ENCODE assay signal across 8 mouse cellular contexts in the genomic region with DNA sequence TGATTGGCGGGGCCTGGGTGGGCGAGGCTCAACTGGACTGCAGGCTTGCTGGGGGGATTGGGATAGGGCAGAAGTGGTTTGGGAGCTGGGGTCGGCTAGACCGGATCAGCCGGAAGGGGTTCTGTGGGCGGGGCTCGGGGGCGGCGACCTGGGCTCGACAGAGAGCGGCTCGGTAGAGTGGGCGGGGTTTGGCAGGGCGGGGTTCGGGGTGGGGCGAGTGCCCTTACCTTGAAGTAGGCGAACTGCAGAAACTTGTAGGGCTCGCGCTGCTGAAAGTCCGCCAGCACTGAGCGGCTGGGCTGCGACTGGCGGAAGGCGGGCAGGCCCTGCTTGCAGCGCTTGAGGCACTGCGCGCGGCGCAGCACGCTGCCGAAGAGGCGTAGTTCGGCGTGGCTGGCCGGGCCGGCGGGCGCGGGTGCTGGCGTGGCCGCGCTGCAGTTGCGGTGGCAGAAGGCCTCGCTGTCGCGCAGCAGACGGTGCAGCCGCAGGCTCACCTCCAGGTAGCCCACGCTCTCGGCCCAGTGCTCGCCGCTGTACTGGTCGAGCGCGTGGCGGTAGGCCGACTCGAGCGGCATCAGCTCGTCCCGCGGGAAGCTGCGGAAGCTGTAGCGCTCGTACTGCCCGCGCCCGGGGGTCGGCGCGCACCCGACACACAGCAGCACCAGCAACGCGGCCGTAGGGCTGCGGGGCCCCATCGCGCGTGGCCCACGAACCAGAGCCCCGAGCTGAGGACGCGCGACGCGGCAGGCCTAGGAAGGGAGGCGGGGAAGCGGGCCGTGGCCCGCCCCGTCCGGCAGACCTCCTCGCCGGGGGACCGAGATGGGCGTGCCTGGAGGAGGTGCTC. TPM values are rescaled to one million over a fixed set of nuclear protein-coding genes. Genes with fewer than 3 reads are reported as not detected.
DNase-seq lines count a peak whose midpoint lies in the region; ATAC-seq and TF ChIP-seq lines count a peak whose summit lies in the region.

Crtap (minus strand) TSS at position 771 of the 844 bp plus-strand sequence.

- H3K27ac ChIP-seq in intestine, embryonic 16.5 days (ENCODE audit: low read length): peak within 1 kb of the TSS; percentile 97
- H3K27ac ChIP-seq in liver, embryonic 11.5 days (ENCODE audit: low read depth, low read length): peak within 1 kb of the TSS; percentile 86
- H3K27ac ChIP-seq in stomach, postnatal 0 days (replicated peaks): peak within 1 kb of the TSS; percentile 92

- no peaks in the 10 kb centered on the region; the same call in 1 of the 2 replicates for H3K36me3 ChIP-seq in intestine, embryonic 16.5 days (ENCODE audit: control insufficient read depth, insufficient read depth, low read length)
- no peaks in the 10 kb centered on the region for H3K36me3 ChIP-seq in liver, embryonic 11.5 days (ENCODE audit: control insufficient read depth, insufficient read depth, low read length)
- H3K36me3 ChIP-seq in stomach, postnatal 0 days (ENCODE audit: control insufficient read depth, insufficient read depth, low read length): no peaks in the 10 kb centered on the region; the same call in 1 of the 2 replicates

- H3K4me3 ChIP-seq in intestine, embryonic 16.5 days (ENCODE audit: low read length): peak within 1 kb of the TSS; percentile 63
- H3K4me3 ChIP-seq in liver, embryonic 11.5 days (ENCODE audit: low read depth, low read length): peak within 1 kb of the TSS; percentile 85
- peak within 1 kb of the TSS; percentile 73 for H3K4me3 ChIP-seq in stomach, postnatal 0 days (ENCODE audit: low read depth, low read length)

- DNase-seq in B cell, adult 2 months: peak; percentile 69 to 71
- DNase-seq in adrenal gland, adult (ENCODE audit: inconsistent age in 2 of 2, low spot score in 1 of 2): peak; percentile 85 to 91
- DNase-seq in embryo, embryonic 11 days: peak; percentile 77
- peak; percentile 83 for DNase-seq in liver, embryonic 11.5 days (ENCODE audit: low spot score)
- DNase-seq in stomach, postnatal 0 days (ENCODE audit: low spot score): peak; percentile 88

- no peaks in the 10 kb centered on the region for H3K27me3 ChIP-seq in intestine, embryonic 16.5 days (replicated peaks; ENCODE audit: control insufficient read depth, insufficient read depth, low read length)
- H3K27me3 ChIP-seq in liver, embryonic 11.5 days (replicated peaks; ENCODE audit: control insufficient read depth, insufficient read depth, low read length): no peaks in the 10 kb centered on the region
- H3K27me3 ChIP-seq in stomach, postnatal 0 days (ENCODE audit: control insufficient read depth, insufficient read depth, low read length): no peaks in the 10 kb centered on the region

- no peak for TF ChIP-seq CTCF in stomach, postnatal 0 days (IDR thresholded peaks at IDR 0.05; ENCODE audit: low read depth)

- peak within 1 kb of the TSS; percentile 77 for H3K4me2 ChIP-seq in intestine, embryonic 16.5 days (ENCODE audit: low read depth, low read length)
- peak within 1 kb of the TSS; percentile 95 for H3K4me2 ChIP-seq in liver, embryonic 11.5 days
- H3K4me2 ChIP-seq in stomach, postnatal 0 days (replicated peaks; ENCODE audit: low read depth): peak within 1 kb of the TSS; percentile 86

- peaks cover 20% of the 10 kb centered on the region for H3K4me1 ChIP-seq in intestine, embryonic 16.5 days (ENCODE audit: control insufficient read depth, insufficient read depth, low read length)
- H3K4me1 ChIP-seq in liver, embryonic 11.5 days (replicated peaks; ENCODE audit: control insufficient read depth, insufficient read depth, low read length): peaks cover 9% of the 10 kb centered on the region
- H3K4me1 ChIP-seq in stomach, postnatal 0 days (replicated peaks; ENCODE audit: control insufficient read depth, insufficient read depth): no peaks in the 10 kb centered on the region

- ATAC-seq in granulocyte monocyte progenitor cell, adult 5-6 weeks (replicated peaks; ENCODE audit: poor library complexity, severe bottlenecking): peak; percentile 79
- ATAC-seq in intestine, embryonic 16.5 days: peak; percentile 83
- peak; percentile 82 for ATAC-seq in liver, embryonic 11.5 days (replicated peaks; ENCODE audit: low FRiP score)
- peak; percentile 43; the same call in 1 of the 2 replicates for ATAC-seq in monocyte, adult 5-6 weeks (replicated peaks; ENCODE audit: insufficient number of reproducible peaks, low FRiP score, low TSS enrichment, poor library complexity, severe bottlenecking)
- peak; percentile 83 for ATAC-seq in stomach, postnatal 0 days (ENCODE audit: low FRiP score, low TSS enrichment)

- WGBS in intestine, embryonic 16.5 days: 1% methylated on average over 90 of the region's 96 CpGs
- under 1% methylated on average over 93 of the region's 96 CpGs for WGBS in liver, embryonic 11.5 days
- WGBS in stomach, postnatal 0 days: 2% methylated on average over 85 of the region's 96 CpGs

- no peaks in the 10 kb centered on the region for H3K9me3 ChIP-seq in intestine, embryonic 16.5 days (ENCODE audit: control insufficient read depth, low read length)
- H3K9me3 ChIP-seq in liver, embryonic 11.5 days (ENCODE audit: control insufficient read depth, low read length): no peaks in the 10 kb centered on the region
- H3K9me3 ChIP-seq in stomach, postnatal 0 days (ENCODE audit: control insufficient read depth, low read length): no peaks in the 10 kb centered on the region

- no peak for TF ChIP-seq EP300 in stomach, postnatal 0 days (optimal IDR thresholded peaks at IDR 0.05)

- H3K9ac ChIP-seq in intestine, embryonic 16.5 days (ENCODE audit: low read depth, low read length): peak within 1 kb of the TSS; percentile 79
- H3K9ac ChIP-seq in liver, embryonic 11.5 days (ENCODE audit: low read depth, low read length): peak within 1 kb of the TSS; percentile 90
- H3K9ac ChIP-seq in stomach, postnatal 0 days (ENCODE audit: low read length): peak within 1 kb of the TSS; percentile 85

RNA-seq across cellular contexts. Expression of gene Crtap, which starts in this region (rescaled TPM):
- 47.3 and 55.2 TPM in 2 replicates for total RNA-seq in granulocyte monocyte progenitor cell, adult 5-6 weeks (2014; fragmentation: Nextera tagmentation)
- total RNA-seq in granulocyte monocyte progenitor cell, adult 5-6 weeks (2017): 21.0 and 21.4 TPM in 2 replicates
- 98.2 and 104 TPM in 2 replicates for polyA plus RNA-seq in intestine, embryonic 16.5 days (2015; fragmentation: Nextera tagmentation; extraction: Ambion mirVana)
- polyA plus RNA-seq in liver, embryonic 11.5 days (2014; fragmentation: Nextera tagmentation; extraction: Ambion mirVana): 45.7 and 46.8 TPM in 2 replicates
- total RNA-seq in monocyte, adult 5-6 weeks (2017): 0.43 to 7.9 TPM (median 4.4 TPM) in 3 replicates
- 76.3 and 85.5 TPM in 2 replicates for polyA plus RNA-seq in stomach, postnatal 0 days (2015; fragmentation: Nextera tagmentation; extraction: Ambion mirVana)

Comparison
In these comparisons a context has a peak if more than half of its experiments do, and no peak if none do; other contexts are left out.
1. Peak in every context shown above with its lines: DNase-seq, ATAC-seq, H3K4me3 ChIP-seq and H3K27ac ChIP-seq.